Mouse (Mus musculus) megakaryocyte, embryonic 14.5 days (primary cell): ENCODE data around the gene Trp53rkb.

ENCODE experiments used
- FLI1 ChIP-seq: IDR thresholded peaks from 2 replicates; pipeline ENCODE4 v1.6.1; 2012; ENCODE audit warnings: low read length, inconsistent platforms, mixed read lengths
- GATA1 ChIP-seq: IDR thresholded peaks from 3 replicates; pipeline ENCODE4 v1.6.1; 2012; ENCODE audit warnings: mixed read lengths, low read length, inconsistent platforms, borderline replicate concordance

DNA sequence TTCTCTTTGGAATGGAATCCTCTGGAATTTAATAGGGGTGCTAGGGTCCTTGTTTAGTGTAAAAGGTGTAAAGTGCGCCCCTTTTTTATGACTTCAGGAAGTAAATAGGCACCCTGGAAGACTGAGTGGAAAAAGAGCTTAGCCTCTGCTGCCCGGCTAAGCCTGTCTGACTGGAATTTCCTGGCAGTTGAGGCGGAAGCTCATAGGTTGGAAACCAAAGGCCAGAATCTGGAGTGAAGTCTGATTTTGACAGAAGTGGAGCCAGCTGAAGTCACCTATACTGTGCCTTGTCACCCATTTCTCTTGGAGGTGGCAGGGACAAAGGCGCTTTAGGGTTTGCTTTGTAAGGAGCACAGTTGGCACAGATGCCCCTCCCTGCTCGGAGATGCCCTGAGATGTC lies 38.0 kb downstream of the Trp53rkb start:
- TF ChIP-seq GATA1 (no peak), FLI1 (no peak)
